Mouse (Mus musculus) cortical plate, adult 2 months (tissue): ENCODE data around the gene Mylk3.

Source experiments
- CTCF ChIP-seq: fragments of 200-500 bp; IDR thresholded peaks from 2 replicates; pipeline ENCODE4 v1.5.1; 2011; ENCODE audit warnings: mild to moderate bottlenecking, control low read depth, low read length; ENCODE audit not compliant: insufficient read depth; ENCODE audit errors: extremely low read depth
- POLR2A ChIP-seq: fragments of 200-500 bp; IDR thresholded peaks from 2 replicates; pipeline ENCODE4 v1.6.1; 2011; ENCODE audit warnings: mild to moderate bottlenecking, low read length, control low read depth; ENCODE audit not compliant: insufficient read depth; ENCODE audit errors: extremely low read depth

GRCm38 (mm10) chr8:85363406-85363805, 22.7 kb downstream of the Mylk3 start:
- no peak for TF ChIP-seq CTCF
- TF ChIP-seq POLR2A: no peak
